Mouse (Mus musculus): ENCODE data around the gene Ppp1cc.

- TF ChIP-seq CTCF (IDR thresholded peaks at IDR 0.05) (no peak), EP300 (IDR thresholded peaks at IDR 0.05) (no peak)
Observed at GRCm38 (mm10) chr5:122217636-122218035, 59.6 kb downstream of the Ppp1cc start.

All from lung, postnatal 0 days (tissue).